Mouse (Mus musculus): ENCODE results near the gene Syt9. TPM values are rescaled to one million over a fixed set of nuclear protein-coding genes. Genes with fewer than 3 reads are reported as not detected.

Gene Syt9
- polyA plus RNA-seq, 1 experiment: 0.21 TPM

GRCm38 (mm10) chr7:107528169-107528772, 157.7 kb downstream of the Syt9 start:
- WGBS: 74% methylated on average over 3 of the region's 3 CpGs
- DNase-seq: no peak

GRCm38 (mm10) chr7:107529364-107529763, 158.8 kb downstream of the Syt9 start:
- 36% methylated on average over 5 of the region's 5 CpGs for WGBS
- DNase-seq: no peak
- TF ChIP-seq CTCF (IDR thresholded peaks at IDR 0.05; ENCODE audit: insufficient read depth, low read length): no peak
- TF ChIP-seq POLR2A (IDR thresholded peaks at IDR 0.05; ENCODE audit: borderline replicate concordance, extremely low read depth, low read depth, low read length): no peak
- no peaks in the 10 kb centered on the region for H3K4me1 ChIP-seq (ENCODE audit: control insufficient read depth, insufficient read depth, low read length)
- no peak overlapping the region for H3K4me3 ChIP-seq (replicated peaks; ENCODE audit: extremely low read depth, low read depth, low read length)

More at GRCm38 (mm10) chr7:107528169-107528772, 157.7 kb downstream of the Syt9 start:
- TF ChIP-seq POLR2A (IDR thresholded peaks at IDR 0.05; ENCODE audit: borderline replicate concordance, extremely low read depth, low read depth, low read length): no peak
- no peak for TF ChIP-seq CTCF (IDR thresholded peaks at IDR 0.05; ENCODE audit: insufficient read depth, low read length)
- Histone ChIP-seq H3K4me1 (ENCODE audit: control insufficient read depth, insufficient read depth, low read length) (no peaks in the 10 kb centered on the region), H3K4me3 (replicated peaks; ENCODE audit: extremely low read depth, low read depth, low read length) (no peak overlapping the region)

- Histone ChIP-seq H3K4me3 (replicated peaks; ENCODE audit: extremely low read depth, low read depth, low read length) (no peak overlapping the region), H3K4me1 (ENCODE audit: control insufficient read depth, insufficient read depth, low read length) (no peaks in the 10 kb centered on the region)
- 78% methylated on average over 4 of the region's 4 CpGs for WGBS
- TF ChIP-seq CTCF (IDR thresholded peaks at IDR 0.05; ENCODE audit: insufficient read depth, low read length): no peak
- TF ChIP-seq POLR2A (IDR thresholded peaks at IDR 0.05; ENCODE audit: borderline replicate concordance, extremely low read depth, low read depth, low read length): no peak
- DNase-seq: no peak
Measured at GRCm38 (mm10) chr7:107535311-107535710, 164.8 kb downstream of the Syt9 start.

GRCm38 (mm10) chr7:107536516-107536915, 166.0 kb downstream of the Syt9 start:
- no peaks in the 10 kb centered on the region for H3K4me1 ChIP-seq (ENCODE audit: control insufficient read depth, insufficient read depth, low read length)
- 67% methylated on average over 6 of the region's 6 CpGs for WGBS
- TF ChIP-seq CTCF (IDR thresholded peaks at IDR 0.05; ENCODE audit: insufficient read depth, low read length) (no peak), POLR2A (IDR thresholded peaks at IDR 0.05; ENCODE audit: borderline replicate concordance, extremely low read depth, low read depth, low read length) (no peak)
- DNase-seq: no peak
- H3K4me3 ChIP-seq (replicated peaks; ENCODE audit: extremely low read depth, low read depth, low read length): no peak overlapping the region

- TF ChIP-seq POLR2A (IDR thresholded peaks at IDR 0.05; ENCODE audit: borderline replicate concordance, extremely low read depth, low read depth, low read length): no peak
- no peak for TF ChIP-seq CTCF (IDR thresholded peaks at IDR 0.05; ENCODE audit: insufficient read depth, low read length)
- WGBS: 7% methylated on average over 4 of the region's 4 CpGs
- DNase-seq: no peak
- no peaks in the 10 kb centered on the region for H3K4me1 ChIP-seq (ENCODE audit: control insufficient read depth, insufficient read depth, low read length)
- no peak overlapping the region for H3K4me3 ChIP-seq (replicated peaks; ENCODE audit: extremely low read depth, low read depth, low read length)
Measured at GRCm38 (mm10) chr7:107540034-107540433, 169.5 kb downstream of the Syt9 start.

- Histone ChIP-seq H3K4me1 (ENCODE audit: control insufficient read depth, insufficient read depth, low read length) (no peaks in the 10 kb centered on the region), H3K4me3 (replicated peaks; ENCODE audit: extremely low read depth, low read depth, low read length) (no peak overlapping the region)
- DNase-seq: no peak
- WGBS: 67% methylated on average over 1 of the region's 1 CpGs
- TF ChIP-seq POLR2A (IDR thresholded peaks at IDR 0.05; ENCODE audit: borderline replicate concordance, extremely low read depth, low read depth, low read length) (no peak), CTCF (IDR thresholded peaks at IDR 0.05; ENCODE audit: insufficient read depth, low read length) (no peak)
Measured at GRCm38 (mm10) chr7:107545011-107545410, 174.5 kb downstream of the Syt9 start.

- no peaks in the 10 kb centered on the region for H3K4me1 ChIP-seq (ENCODE audit: control insufficient read depth, insufficient read depth, low read length)
- TF ChIP-seq CTCF (IDR thresholded peaks at IDR 0.05; ENCODE audit: insufficient read depth, low read length) (no peak), POLR2A (IDR thresholded peaks at IDR 0.05; ENCODE audit: borderline replicate concordance, extremely low read depth, low read depth, low read length) (no peak)
- WGBS: 90% methylated on average over 3 of the region's 3 CpGs
- no peak for DNase-seq
- no peak overlapping the region for H3K4me3 ChIP-seq (replicated peaks; ENCODE audit: extremely low read depth, low read depth, low read length)
Measured at GRCm38 (mm10) chr7:107547872-107548271, 177.3 kb downstream of the Syt9 start.

- Histone ChIP-seq H3K4me1 (ENCODE audit: control insufficient read depth, insufficient read depth, low read length) (no peaks in the 10 kb centered on the region), H3K4me3 (replicated peaks; ENCODE audit: extremely low read depth, low read depth, low read length) (no peak overlapping the region)
- no peak for TF ChIP-seq POLR2A (IDR thresholded peaks at IDR 0.05; ENCODE audit: borderline replicate concordance, extremely low read depth, low read depth, low read length)
- TF ChIP-seq CTCF (IDR thresholded peaks at IDR 0.05; ENCODE audit: insufficient read depth, low read length): no peak
- 56% methylated on average over 1 of the region's 1 CpGs for WGBS
- DNase-seq: no peak
Measured at GRCm38 (mm10) chr7:107553461-107553860, 182.9 kb downstream of the Syt9 start.

GRCm38 (mm10) chr7:107555906-107556305, 185.4 kb downstream of the Syt9 start:
- no peak for TF ChIP-seq CTCF (IDR thresholded peaks at IDR 0.05; ENCODE audit: insufficient read depth, low read length)
- no peak for TF ChIP-seq POLR2A (IDR thresholded peaks at IDR 0.05; ENCODE audit: borderline replicate concordance, extremely low read depth, low read depth, low read length)
- H3K4me1 ChIP-seq (ENCODE audit: control insufficient read depth, insufficient read depth, low read length): peaks cover 2% of the 10 kb centered on the region; the same call in 1 of the 2 replicates
- DNase-seq: no peak
- WGBS: 89% methylated on average over 3 of the region's 3 CpGs
- no peak overlapping the region for H3K4me3 ChIP-seq (replicated peaks; ENCODE audit: extremely low read depth, low read depth, low read length)

GRCm38 (mm10) chr7:107560675-107561074, 190.1 kb downstream of the Syt9 start:
- Histone ChIP-seq H3K4me3 (replicated peaks; ENCODE audit: extremely low read depth, low read depth, low read length) (no peak overlapping the region), H3K4me1 (ENCODE audit: control insufficient read depth, insufficient read depth, low read length) (peaks cover 2% of the 10 kb centered on the region; the same call in 1 of the 2 replicates)
- TF ChIP-seq POLR2A (IDR thresholded peaks at IDR 0.05; ENCODE audit: borderline replicate concordance, extremely low read depth, low read depth, low read length) (no peak), CTCF (IDR thresholded peaks at IDR 0.05; ENCODE audit: insufficient read depth, low read length) (no peak)
- WGBS: 46% methylated on average over 2 of the region's 2 CpGs
- DNase-seq: no peak

Measured in lung, adult 2 months (tissue).